Mouse (Mus musculus): ENCODE measurements around the gene Gm11639. TPM values are rescaled to one million over a fixed set of nuclear protein-coding genes. Genes with fewer than 3 reads are reported as not detected.

The Gm11639 gene
- polyA plus RNA-seq, 1 experiment from 2014 or later: 0.01 TPM

Other genes starting within 250 kb of the Gm11639 start
- 15.3 and 19.3 TPM in 2 replicates for gene Kansl1, start 216.8 kb upstream of the Gm11639 start, polyA plus RNA-seq (2016; fragmentation: Nextera tagmentation; extraction: Ambion mirVana)
- 39.0 and 39.8 TPM in 2 replicates for gene Cdc27, start 135.1 kb upstream of the Gm11639 start, polyA plus RNA-seq (2016; fragmentation: Nextera tagmentation; extraction: Ambion mirVana)
- 1,777 and 2,791 TPM in 2 replicates for gene Myl4, start 135.0 kb upstream of the Gm11639 start, polyA plus RNA-seq (2016; fragmentation: Nextera tagmentation; extraction: Ambion mirVana)
- 9.1 and 9.9 TPM in 2 replicates for gene Itgb3, start 77.7 kb upstream of the Gm11639 start, polyA plus RNA-seq (2016; fragmentation: Nextera tagmentation; extraction: Ambion mirVana)

All from heart, embryonic 10.5 days (tissue).